Mouse (Mus musculus) heart, postnatal 0 days (tissue): ENCODE data around the gene Sox6. TPM values are rescaled to one million over a fixed set of nuclear protein-coding genes. Genes with fewer than 3 reads are reported as not detected.

Source experiments
- ATAC-seq: fragments of 200-750 bp; cut with Nextera tagmentation; 2 replicates; pipeline ENCODE4 v1.8.0; 2017; ENCODE audit warnings: low read depth, moderate number of reproducible peaks, moderate library complexity; ENCODE audit not compliant: insufficient read depth
- DNase-seq: peaks from one replicate; pipeline ENCODE4 v3.0.0-alpha.2; 2016; ENCODE audit warnings: low spot score
- H3K27ac ChIP-seq: fragments of 300-500 bp; sonication (generic); 2 replicates; pipeline ENCODE4 v1.5.1; 2014; ENCODE audit warnings: low read depth, mild to moderate bottlenecking
- H3K27me3 ChIP-seq: fragments of 300-500 bp; sonication (generic); 2 replicates; pipeline ENCODE4 v1.6.1; 2014; ENCODE audit warnings: low read length, mixed read lengths; ENCODE audit not compliant: control insufficient read depth, insufficient read depth
- H3K36me3 ChIP-seq: fragments of 300-500 bp; sonication (generic); replicated peaks from 2 replicates; pipeline ENCODE4 v1.6.1; 2014; ENCODE audit warnings: low read length, mixed read lengths; ENCODE audit not compliant: control insufficient read depth, insufficient read depth
- H3K4me1 ChIP-seq: fragments of 300-500 bp; sonication (generic); 2 replicates; pipeline ENCODE4 v1.6.1; 2014; ENCODE audit warnings: antibody characterized with exemption; ENCODE audit not compliant: control insufficient read depth, insufficient read depth
- H3K4me2 ChIP-seq: fragments of 300-500 bp; sonication (generic); 2 replicates; pipeline ENCODE4 v1.6.1; 2014; ENCODE audit warnings: low read depth, mild to moderate bottlenecking, low read length, moderate library complexity
- H3K4me3 ChIP-seq: fragments of 300-500 bp; sonication (generic); 2 replicates; pipeline ENCODE4 v1.5.1; 2014; ENCODE audit warnings: low read depth, low read length
- H3K9ac ChIP-seq: fragments of 300-500 bp; sonication (generic); replicated peaks from 2 replicates; pipeline ENCODE4 v1.6.1; 2014; ENCODE audit warnings: low read depth, low read length, mixed read lengths
- H3K9me3 ChIP-seq: fragments of 300-500 bp; sonication (generic); replicated peaks from 2 replicates; pipeline ENCODE4 v1.6.1; 2016; ENCODE audit warnings: low read length; ENCODE audit not compliant: control insufficient read depth
- CTCF ChIP-seq: IDR thresholded peaks from 2 replicates; pipeline ENCODE4 v1.5.1; 2016; ENCODE audit warnings: antibody characterized with exemption, control low read depth, low read depth
- EP300 ChIP-seq: IDR thresholded peaks from 2 replicates; pipeline ENCODE4 v1.6.1; 2016; ENCODE audit warnings: antibody characterized with exemption, low read depth
- WGBS: fragments of 180-500 bp; shearing (Covaris S2); extraction: QIAGEN DNeasy Blood & Tissue Kit; methylation state at CpG from one replicate; pipeline ENCODE4 v1.1.7; 2014; 5-methylcytosine and 5-hydroxymethylcytosine counted together
- polyA plus RNA-seq: library from polyadenylated mRNA; unstranded; fragments of >200 nt; fragmentation: Nextera tagmentation; extraction: Ambion mirVana; gene quantifications from 2 replicates; pipeline ENCODE4 v1.2.1, GENCODE M21; 2015
- total RNA-seq: library from RNA; depleted of rRNA; stranded (reverse); fragments of >200 nt; gene quantifications from 2 replicates; pipeline ENCODE4 v1.2.3, GENCODE M21; 2014; ENCODE audit warnings: low replicate concordance

Sox6 gene
- total and polyA plus RNA-seq, 2 experiments from 2014 or later, result 23.4 to 68.5 TPM

DNA sequence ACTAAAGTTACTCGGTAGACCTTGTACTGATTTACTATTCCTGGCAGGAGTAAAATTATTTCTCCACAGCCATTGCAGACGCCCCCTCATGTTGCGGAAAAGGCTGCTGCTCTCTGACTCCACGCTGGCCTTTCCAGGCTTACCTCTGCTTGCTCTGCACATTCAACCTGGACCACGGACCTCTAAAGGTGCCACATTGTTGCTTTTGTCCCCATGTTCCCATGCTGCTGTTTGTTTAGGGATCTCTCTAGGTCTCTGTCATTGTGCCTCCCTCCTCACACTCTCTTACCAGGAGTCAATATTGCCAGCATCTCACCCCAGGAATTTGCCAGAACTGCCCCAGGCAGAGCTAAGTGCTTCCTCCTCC is 473.6 kb downstream of the Sox6 start:
- Histone ChIP-seq H3K4me1 (peaks cover 5% of the 10 kb centered on the region; the same call in 1 of the 2 replicates), H3K4me2 (no peak overlapping the region), H3K4me3 (no peak overlapping the region), H3K36me3 (no peaks in the 10 kb centered on the region), H3K27ac (no peak overlapping the region), H3K27me3 (no peaks in the 10 kb centered on the region), H3K9me3 (no peaks in the 10 kb centered on the region), H3K9ac (no peak overlapping the region)
- 72% methylated on average over 5 of the region's 5 CpGs for WGBS
- DNase-seq (no peak), ATAC-seq (no peak)
- no peak for TF ChIP-seq EP300
- no peak for TF ChIP-seq CTCF

- Histone ChIP-seq H3K9me3 (no peaks in the 10 kb centered on the region), H3K27ac (no peak overlapping the region), H3K36me3 (no peaks in the 10 kb centered on the region), H3K4me2 (no peak overlapping the region), H3K4me3 (no peak overlapping the region), H3K27me3 (no peaks in the 10 kb centered on the region), H3K4me1 (peaks cover 5% of the 10 kb centered on the region; the same call in 1 of the 2 replicates), H3K9ac (no peak overlapping the region)
- WGBS, result 58% methylated on average over 6 of the region's 6 CpGs
- TF ChIP-seq CTCF (no peak), EP300 (no peak)
- no peak for DNase-seq
- ATAC-seq, result no peak
Observed at GRCm38 (mm10) chr7:115564359-115565059, 474.1 kb downstream of the Sox6 start.

DNA sequence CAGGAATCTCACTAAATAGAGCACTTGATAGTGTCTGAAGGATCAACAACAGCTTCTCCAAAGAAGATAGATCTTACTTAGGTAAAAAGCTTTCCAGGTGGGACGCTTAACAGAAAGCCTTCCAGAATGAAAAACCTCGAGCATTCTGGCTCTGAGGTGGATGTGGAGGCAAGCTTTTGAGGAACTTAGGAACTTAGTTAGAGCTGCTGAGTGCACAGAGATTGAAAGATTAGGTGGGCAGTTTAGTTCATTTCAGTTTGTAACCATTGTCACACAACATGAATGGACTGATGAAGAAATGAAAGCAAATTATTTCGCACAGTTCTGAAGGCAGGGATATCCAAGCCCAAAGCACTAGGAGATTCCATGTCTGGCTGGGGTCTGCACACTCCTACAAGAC is 481.9 kb downstream of the Sox6 start:
- DNase-seq, result no peak
- Histone ChIP-seq H3K9ac (no peak overlapping the region), H3K4me2 (no peak overlapping the region), H3K4me3 (no peak overlapping the region), H3K36me3 (no peaks in the 10 kb centered on the region), H3K9me3 (no peaks in the 10 kb centered on the region), H3K27me3 (no peaks in the 10 kb centered on the region), H3K27ac (no peak overlapping the region), H3K4me1 (no peaks in the 10 kb centered on the region)
- ATAC-seq, result no peak
- 62% methylated on average over 3 of the region's 3 CpGs for WGBS
- no peak for TF ChIP-seq EP300
- TF ChIP-seq CTCF, result no peak

GRCm38 (mm10) chr7:115550197-115550804 is 488.3 kb downstream of the Sox6 start:
- ATAC-seq, result no peak
- H3K4me3 ChIP-seq, result no peak overlapping the region
- no peaks in the 10 kb centered on the region for H3K9me3 ChIP-seq
- DNase-seq, result no peak
- TF ChIP-seq CTCF, result no peak
- TF ChIP-seq EP300, result no peak
- 65% methylated on average over 7 of the region's 7 CpGs for WGBS
- no peak overlapping the region for H3K27ac ChIP-seq
- no peak overlapping the region for H3K4me2 ChIP-seq
- no peaks in the 10 kb centered on the region for H3K36me3 ChIP-seq
- no peaks in the 10 kb centered on the region for H3K27me3 ChIP-seq
- peaks cover 9% of the 10 kb centered on the region for H3K4me1 ChIP-seq
- no peak overlapping the region for H3K9ac ChIP-seq

DNA sequence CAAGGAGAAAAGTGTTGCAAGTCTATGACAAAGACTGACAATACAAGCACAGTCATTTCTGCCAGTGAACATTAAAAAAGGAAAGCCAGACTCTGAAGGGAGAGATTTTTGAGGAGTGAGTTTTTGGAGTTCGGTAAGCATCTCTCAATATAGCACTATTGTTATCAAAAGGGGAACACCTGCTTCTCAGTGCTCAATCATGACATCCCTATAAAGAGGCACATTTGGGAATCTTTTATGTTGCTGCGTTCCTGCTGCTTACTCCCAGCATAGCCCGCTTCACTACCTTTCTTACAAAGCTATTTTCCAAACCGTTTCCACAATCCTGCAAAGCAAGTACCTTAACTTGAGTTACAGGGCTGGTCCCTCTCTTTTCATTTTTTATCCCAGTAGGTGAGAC is 488.9 kb downstream of the Sox6 start:
- Histone ChIP-seq H3K9me3 (no peaks in the 10 kb centered on the region), H3K9ac (no peak overlapping the region), H3K4me2 (no peak overlapping the region), H3K27ac (no peak overlapping the region), H3K27me3 (no peaks in the 10 kb centered on the region), H3K36me3 (no peaks in the 10 kb centered on the region), H3K4me3 (no peak overlapping the region), H3K4me1 (peaks cover 9% of the 10 kb centered on the region)
- ATAC-seq (no peak), DNase-seq (no peak)
- TF ChIP-seq CTCF (no peak), EP300 (no peak)
- WGBS, result 82% methylated on average over 4 of the region's 4 CpGs
